Mouse (Mus musculus): Measurements from ENCODE around the gene Gpr19. TPM values are rescaled to one million over a fixed set of nuclear protein-coding genes. Genes with fewer than 3 reads are reported as not detected.

Gpr19 gene
- polyA plus RNA-seq, 1 experiment from 2014 or later = 46.8 TPM

DNA sequence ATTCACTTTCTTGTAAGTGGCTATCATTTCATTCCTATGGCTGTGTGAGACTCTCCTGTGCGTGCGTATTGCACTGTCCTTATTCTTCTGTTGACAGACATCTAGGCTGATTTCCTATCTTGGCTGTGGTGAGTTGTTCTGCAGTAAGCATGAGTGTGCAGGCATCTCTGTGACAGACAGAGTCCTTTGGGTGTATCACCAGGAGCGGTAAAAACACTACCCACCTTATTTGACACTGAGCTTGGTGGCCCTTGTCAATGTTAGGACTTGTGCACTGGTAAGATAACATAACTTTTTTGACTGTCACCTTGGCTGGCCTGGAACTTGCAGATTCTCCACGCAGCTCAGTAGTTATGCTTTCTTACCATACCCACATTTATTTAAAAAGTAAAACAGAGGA is 27.5 kb downstream of the Gpr19 start:
- Histone ChIP-seq H3K27me3 (ENCODE audit: control insufficient read depth, insufficient read depth, low read depth, low read length) (no peaks in the 10 kb centered on the region), H3K4me2 (ENCODE audit: low read length) (no peak overlapping the region), H3K4me3 (ENCODE audit: low read depth, low read length) (no peak overlapping the region), H3K9ac (ENCODE audit: low read depth, low read length) (no peak overlapping the region), H3K4me1 (ENCODE audit: control insufficient read depth, insufficient read depth, low read length) (no peaks in the 10 kb centered on the region), H3K36me3 (ENCODE audit: control insufficient read depth, insufficient read depth, low read length) (peaks cover 29% of the 10 kb centered on the region), H3K9me3 (replicated peaks; ENCODE audit: control insufficient read depth, low read length, poor library complexity, severe bottlenecking) (no peaks in the 10 kb centered on the region), H3K27ac (ENCODE audit: low read length) (no peak overlapping the region)
- WGBS = 97% methylated on average over 4 of the region's 4 CpGs
- ATAC-seq = no peak

DNA sequence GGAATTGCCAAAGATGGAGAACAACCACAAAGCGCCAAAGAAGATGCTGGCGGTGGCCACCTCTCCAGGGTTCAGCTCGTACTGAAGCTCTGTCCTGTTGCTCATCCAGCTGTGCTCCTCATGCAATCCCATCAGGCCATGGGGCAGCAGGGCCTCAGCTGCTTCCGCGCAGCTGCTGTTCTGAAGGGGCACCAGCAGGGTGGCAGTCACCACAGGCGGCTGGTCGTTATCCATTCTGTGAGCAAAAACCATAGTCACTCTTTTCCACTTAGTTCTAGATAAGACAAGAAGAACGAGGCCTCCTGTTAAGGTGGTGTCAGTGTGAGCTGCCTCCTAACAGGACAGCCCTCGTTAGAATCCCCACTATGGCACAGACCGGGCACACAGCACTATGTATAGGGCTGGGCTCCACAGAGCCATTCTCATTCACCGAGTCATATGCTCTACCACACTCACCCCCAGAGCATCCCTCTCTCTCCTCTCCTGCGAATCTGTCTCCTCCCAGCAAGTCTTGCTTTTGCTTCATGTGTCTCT is 28.1 kb downstream of the Gpr19 start:
- Histone ChIP-seq H3K27ac (ENCODE audit: low read length) (no peak overlapping the region), H3K4me3 (ENCODE audit: low read depth, low read length) (no peak overlapping the region), H3K9me3 (replicated peaks; ENCODE audit: control insufficient read depth, low read length, poor library complexity, severe bottlenecking) (no peaks in the 10 kb centered on the region), H3K27me3 (ENCODE audit: control insufficient read depth, insufficient read depth, low read depth, low read length) (no peaks in the 10 kb centered on the region), H3K36me3 (ENCODE audit: control insufficient read depth, insufficient read depth, low read length) (peaks cover 27% of the 10 kb centered on the region), H3K9ac (ENCODE audit: low read depth, low read length) (no peak overlapping the region), H3K4me1 (ENCODE audit: control insufficient read depth, insufficient read depth, low read length) (no peaks in the 10 kb centered on the region), H3K4me2 (ENCODE audit: low read length) (no peak overlapping the region)
- 90% methylated on average over 12 of the region's 12 CpGs for WGBS
- ATAC-seq = peak; percentile 51; the same call in 1 of the 2 replicates

DNA sequence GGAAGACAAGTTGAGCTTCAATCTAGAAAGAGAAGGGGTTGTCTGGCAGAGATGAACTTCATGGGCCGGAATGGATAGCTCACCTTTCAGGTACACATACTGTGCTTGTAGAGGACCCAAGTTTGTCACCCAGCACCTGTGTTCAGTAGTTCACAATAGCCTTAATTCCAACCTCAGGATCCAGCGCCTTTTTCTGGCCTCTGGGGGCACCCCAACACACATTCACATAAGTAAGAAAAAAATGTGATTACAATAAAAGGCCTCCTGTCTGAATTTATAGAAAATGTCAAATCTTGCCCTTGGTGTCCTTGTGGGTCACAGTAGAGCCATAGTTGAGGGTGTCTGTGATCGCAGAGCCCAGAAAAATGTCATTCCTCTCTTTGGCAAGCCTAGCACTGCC is 31.1 kb downstream of the Gpr19 start:
- Histone ChIP-seq H3K27me3 (ENCODE audit: control insufficient read depth, insufficient read depth, low read depth, low read length) (no peaks in the 10 kb centered on the region), H3K36me3 (ENCODE audit: control insufficient read depth, insufficient read depth, low read length) (peaks cover 25% of the 10 kb centered on the region), H3K4me2 (ENCODE audit: low read length) (no peak overlapping the region), H3K4me3 (ENCODE audit: low read depth, low read length) (no peak overlapping the region), H3K9ac (ENCODE audit: low read depth, low read length) (no peak overlapping the region), H3K27ac (ENCODE audit: low read length) (no peak overlapping the region), H3K4me1 (ENCODE audit: control insufficient read depth, insufficient read depth, low read length) (peaks cover 5% of the 10 kb centered on the region), H3K9me3 (replicated peaks; ENCODE audit: control insufficient read depth, low read length, poor library complexity, severe bottlenecking) (no peaks in the 10 kb centered on the region)
- 94% methylated on average over 3 of the region's 3 CpGs for WGBS
- no peak for ATAC-seq

DNA sequence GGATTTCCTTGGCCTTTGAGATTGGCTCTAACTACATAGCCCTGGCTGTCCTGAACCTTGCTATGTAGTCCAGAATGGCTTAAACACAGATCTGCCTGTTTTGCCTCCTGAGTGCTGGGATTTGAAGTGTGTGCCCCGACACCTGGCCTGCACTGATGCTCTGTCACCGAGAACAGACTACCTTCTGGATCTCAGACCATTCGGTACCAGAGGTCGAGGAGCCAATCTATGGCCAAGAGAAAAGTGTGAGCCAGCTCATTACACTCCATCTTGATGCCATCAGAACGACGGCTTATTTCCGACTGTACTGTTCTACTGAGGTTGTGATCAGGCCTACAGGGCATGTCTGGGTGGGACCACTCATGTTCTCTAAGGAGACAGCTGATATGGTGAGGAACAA is 32.3 kb downstream of the Gpr19 start:
- H3K4me2 ChIP-seq (ENCODE audit: low read length) = no peak overlapping the region
- 97% methylated on average over 7 of the region's 7 CpGs for WGBS
- H3K9ac ChIP-seq (ENCODE audit: low read depth, low read length) = no peak overlapping the region
- H3K27ac ChIP-seq (ENCODE audit: low read length) = no peak overlapping the region
- no peaks in the 10 kb centered on the region for H3K27me3 ChIP-seq (ENCODE audit: control insufficient read depth, insufficient read depth, low read depth, low read length)
- ATAC-seq = no peak
- peaks cover 15% of the 10 kb centered on the region for H3K4me1 ChIP-seq (ENCODE audit: control insufficient read depth, insufficient read depth, low read length)
- H3K4me3 ChIP-seq (ENCODE audit: low read depth, low read length) = no peak overlapping the region
- peaks cover 23% of the 10 kb centered on the region for H3K36me3 ChIP-seq (ENCODE audit: control insufficient read depth, insufficient read depth, low read length)
- no peaks in the 10 kb centered on the region for H3K9me3 ChIP-seq (replicated peaks; ENCODE audit: control insufficient read depth, low read length, poor library complexity, severe bottlenecking)

DNA sequence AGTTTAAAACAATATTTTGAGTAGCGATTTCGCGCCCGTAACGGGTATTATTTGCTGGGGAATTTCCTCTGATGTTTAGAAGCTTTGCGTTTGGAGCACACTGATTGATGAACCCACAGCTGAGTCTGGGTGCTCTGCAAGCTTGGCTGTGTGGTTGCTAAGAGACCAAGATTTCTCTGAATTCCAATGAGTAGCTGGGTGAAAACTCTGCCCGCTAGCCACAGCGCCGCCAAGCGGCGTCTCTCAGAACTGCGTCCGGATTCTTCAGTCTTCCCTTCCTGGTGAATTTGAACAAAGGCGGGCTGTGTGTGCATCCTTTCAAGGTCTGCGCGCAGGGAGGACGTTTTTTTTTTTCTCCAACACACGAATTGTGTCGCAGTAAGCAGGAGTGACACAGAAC is 35.2 kb downstream of the Gpr19 start:
- under 1% methylated on average over 19 of the region's 19 CpGs for WGBS
- Histone ChIP-seq H3K9me3 (replicated peaks; ENCODE audit: control insufficient read depth, low read length, poor library complexity, severe bottlenecking) (no peaks in the 10 kb centered on the region), H3K4me3 (ENCODE audit: low read depth, low read length) (peak overlapping the region; percentile 36), H3K9ac (ENCODE audit: low read depth, low read length) (peak overlapping the region; percentile 55), H3K27me3 (ENCODE audit: control insufficient read depth, insufficient read depth, low read depth, low read length) (no peaks in the 10 kb centered on the region), H3K27ac (ENCODE audit: low read length) (peak overlapping the region; percentile 82), H3K4me1 (ENCODE audit: control insufficient read depth, insufficient read depth, low read length) (peaks cover 15% of the 10 kb centered on the region), H3K36me3 (ENCODE audit: control insufficient read depth, insufficient read depth, low read length) (0 out of 2 replicates have a peak, but pooled peaks cover 4% of the 10 kb centered on the region), H3K4me2 (ENCODE audit: low read length) (peak overlapping the region; percentile 70)
- ATAC-seq = peak; percentile 94

DNA sequence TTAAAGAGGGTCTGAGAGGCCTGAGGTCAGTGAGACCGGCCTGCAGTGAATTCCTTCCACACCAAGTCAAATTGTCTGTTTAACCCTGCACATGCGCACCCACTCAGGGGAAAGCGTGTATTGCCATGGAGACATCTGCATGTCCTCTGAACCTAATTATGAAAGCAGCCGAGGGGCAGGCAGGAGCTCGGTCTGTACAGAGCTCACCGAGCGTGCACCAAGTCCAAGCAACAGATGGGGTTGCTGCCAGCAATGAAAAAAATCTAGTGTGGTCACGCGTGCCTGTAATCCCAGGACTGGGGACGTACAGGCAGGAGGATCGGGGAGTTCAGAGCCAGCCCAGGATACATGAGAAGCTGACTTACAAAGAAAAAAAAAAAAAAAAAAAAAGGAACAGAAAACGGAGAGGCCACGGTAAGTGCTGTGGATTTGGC is 35.7 kb downstream of the Gpr19 start:
- 3% methylated on average over 13 of the region's 13 CpGs for WGBS
- H3K4me1 ChIP-seq (ENCODE audit: control insufficient read depth, insufficient read depth, low read length) = peaks cover 15% of the 10 kb centered on the region
- H3K27me3 ChIP-seq (ENCODE audit: control insufficient read depth, insufficient read depth, low read depth, low read length) = no peaks in the 10 kb centered on the region
- peak overlapping the region; percentile 70 for H3K4me2 ChIP-seq (ENCODE audit: low read length)
- peak; percentile 90 for ATAC-seq
- H3K27ac ChIP-seq (ENCODE audit: low read length) = peak overlapping the region; percentile 82
- H3K36me3 ChIP-seq (ENCODE audit: control insufficient read depth, insufficient read depth, low read length) = 0 out of 2 replicates have a peak, but pooled peaks cover 2% of the 10 kb centered on the region
- H3K9me3 ChIP-seq (replicated peaks; ENCODE audit: control insufficient read depth, low read length, poor library complexity, severe bottlenecking) = no peaks in the 10 kb centered on the region
- H3K9ac ChIP-seq (ENCODE audit: low read depth, low read length) = peak overlapping the region; percentile 55
- peak overlapping the region; percentile 36 for H3K4me3 ChIP-seq (ENCODE audit: low read depth, low read length)

DNA sequence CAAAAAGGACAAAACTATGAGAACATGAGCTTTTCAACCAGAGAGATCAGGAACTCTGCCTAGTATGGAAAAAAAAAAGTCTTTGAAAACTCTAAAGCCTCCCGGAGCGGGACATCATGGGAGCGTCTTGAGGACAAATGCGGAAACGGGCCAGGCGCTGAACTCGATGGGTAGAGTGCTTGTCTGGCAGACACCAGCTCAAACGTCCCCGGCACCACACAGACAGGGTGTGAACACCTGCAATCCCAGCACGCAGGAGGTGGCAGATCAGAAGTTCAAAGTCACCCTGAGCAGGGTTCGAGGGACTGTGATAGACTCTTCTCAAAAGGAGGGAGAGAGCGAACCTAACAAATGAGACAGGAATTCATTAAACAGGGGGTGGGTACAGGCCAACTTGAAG is 37.0 kb downstream of the Gpr19 start:
- no peaks in the 10 kb centered on the region for H3K27me3 ChIP-seq (ENCODE audit: control insufficient read depth, insufficient read depth, low read depth, low read length)
- ATAC-seq = no peak
- no peak overlapping the region for H3K9ac ChIP-seq (ENCODE audit: low read depth, low read length)
- H3K9me3 ChIP-seq (replicated peaks; ENCODE audit: control insufficient read depth, low read length, poor library complexity, severe bottlenecking) = no peaks in the 10 kb centered on the region
- peaks cover 7% of the 10 kb centered on the region; the same call in 1 of the 2 replicates for H3K36me3 ChIP-seq (ENCODE audit: control insufficient read depth, insufficient read depth, low read length)
- H3K4me1 ChIP-seq (ENCODE audit: control insufficient read depth, insufficient read depth, low read length) = peaks cover 15% of the 10 kb centered on the region
- WGBS = 90% methylated on average over 12 of the region's 12 CpGs
- H3K4me2 ChIP-seq (ENCODE audit: low read length) = no peak overlapping the region
- no peak overlapping the region for H3K27ac ChIP-seq (ENCODE audit: low read length)
- no peak overlapping the region for H3K4me3 ChIP-seq (ENCODE audit: low read depth, low read length)

DNA sequence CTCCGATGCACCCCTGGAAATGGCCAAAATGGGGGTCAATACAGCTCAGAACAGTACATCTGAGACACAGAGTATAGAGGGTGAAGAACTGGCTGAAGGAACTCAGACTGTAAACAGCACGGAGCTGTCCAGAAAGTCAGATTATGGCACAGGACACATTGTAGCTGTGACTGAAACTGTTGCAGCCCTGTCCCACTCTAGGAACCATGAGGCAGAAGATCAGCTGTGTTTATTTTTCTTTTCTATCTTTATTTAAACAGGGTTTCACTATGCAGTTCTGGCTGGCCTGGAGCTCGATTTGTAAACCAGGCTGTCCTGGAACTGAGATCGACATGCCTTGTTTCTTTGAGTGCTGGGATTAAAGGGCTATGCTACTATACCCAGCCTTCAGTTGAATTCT is 38.1 kb downstream of the Gpr19 start:
- ATAC-seq = no peak
- Histone ChIP-seq H3K27ac (ENCODE audit: low read length) (no peak overlapping the region), H3K4me3 (ENCODE audit: low read depth, low read length) (no peak overlapping the region), H3K36me3 (ENCODE audit: control insufficient read depth, insufficient read depth, low read length) (peaks cover 12% of the 10 kb centered on the region; the same call in 1 of the 2 replicates), H3K4me1 (ENCODE audit: control insufficient read depth, insufficient read depth, low read length) (peaks cover 15% of the 10 kb centered on the region), H3K9me3 (replicated peaks; ENCODE audit: control insufficient read depth, low read length, poor library complexity, severe bottlenecking) (no peaks in the 10 kb centered on the region), H3K9ac (ENCODE audit: low read depth, low read length) (no peak overlapping the region), H3K27me3 (ENCODE audit: control insufficient read depth, insufficient read depth, low read depth, low read length) (no peaks in the 10 kb centered on the region), H3K4me2 (ENCODE audit: low read length) (no peak overlapping the region)
- 76% methylated on average over 4 of the region's 4 CpGs for WGBS

DNA sequence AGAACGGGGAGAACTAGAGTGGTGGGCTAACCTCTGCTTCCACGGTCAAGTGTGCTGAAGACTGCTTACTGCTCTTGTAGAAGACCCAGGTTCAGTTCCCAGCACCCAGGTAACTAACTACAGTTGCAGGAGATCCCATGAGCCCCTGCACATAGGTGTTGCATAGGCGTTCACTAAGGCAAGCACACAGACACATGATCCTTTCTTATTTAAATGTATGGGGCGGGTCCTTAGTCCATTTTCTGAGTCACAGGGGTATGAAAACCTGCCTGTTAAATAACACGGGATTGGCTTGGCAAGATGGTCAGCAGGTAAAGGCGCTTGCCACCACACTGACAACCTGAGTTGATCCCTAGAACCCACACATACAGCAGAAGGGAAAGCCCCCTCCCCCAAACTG is 39.4 kb downstream of the Gpr19 start:
- WGBS = 92% methylated on average over 6 of the region's 6 CpGs
- no peak overlapping the region for H3K9ac ChIP-seq (ENCODE audit: low read depth, low read length)
- ATAC-seq = no peak
- H3K4me1 ChIP-seq (ENCODE audit: control insufficient read depth, insufficient read depth, low read length) = peaks cover 15% of the 10 kb centered on the region
- H3K27me3 ChIP-seq (ENCODE audit: control insufficient read depth, insufficient read depth, low read depth, low read length) = no peaks in the 10 kb centered on the region
- no peak overlapping the region for H3K27ac ChIP-seq (ENCODE audit: low read length)
- peaks cover 12% of the 10 kb centered on the region; the same call in 1 of the 2 replicates for H3K36me3 ChIP-seq (ENCODE audit: control insufficient read depth, insufficient read depth, low read length)
- H3K9me3 ChIP-seq (replicated peaks; ENCODE audit: control insufficient read depth, low read length, poor library complexity, severe bottlenecking) = no peaks in the 10 kb centered on the region
- no peak overlapping the region for H3K4me2 ChIP-seq (ENCODE audit: low read length)
- H3K4me3 ChIP-seq (ENCODE audit: low read depth, low read length) = no peak overlapping the region
